Mouse (Mus musculus) lung, postnatal 0 days (tissue): ENCODE measurements around the gene Hsdl2.

Experiments used
- CTCF ChIP-seq: IDR thresholded peaks from 2 replicates; pipeline ENCODE4 v1.5.1; 2016; ENCODE audit warnings: antibody characterized with exemption, mild to moderate bottlenecking
- EP300 ChIP-seq: IDR thresholded peaks from 2 replicates; pipeline ENCODE4 v1.6.1; 2016; ENCODE audit warnings: antibody characterized with exemption, mild to moderate bottlenecking, control low read depth

- TF ChIP-seq CTCF = no peak
- TF ChIP-seq EP300 = no peak; the same call in 1 of the 2 replicates
These were observed 34.0 kb upstream of the Hsdl2 start for GRCm38 (mm10) chr4:59547136-59547889.
